Mouse (Mus musculus) midbrain, embryonic 15.5 days (tissue): Measurements from ENCODE around the gene Npffr2. TPM values are rescaled to one million over a fixed set of nuclear protein-coding genes. Genes with fewer than 3 reads are reported as not detected.
"Not testable (repeated sequence)": the region's sequence is repeated elsewhere in the genome, so short reads cannot be mapped to it uniquely, and the experiment has no call there.

ENCODE experiments used
- ATAC-seq: fragments of 200-750 bp; cut with Nextera tagmentation; replicated peaks from 2 replicates; pipeline ENCODE4 v1.8.0; 2017; ENCODE audit warnings: moderate TSS enrichment
- H3K27ac ChIP-seq: fragments of 300-500 bp; sonication (generic); 2 replicates; pipeline ENCODE4 v1.5.1; 2015; ENCODE audit warnings: mild to moderate bottlenecking, inconsistent platforms
- H3K27me3 ChIP-seq: fragments of 300-500 bp; sonication (generic); replicated peaks from 2 replicates; pipeline ENCODE4 v1.6.1; 2015; ENCODE audit warnings: inconsistent platforms
- H3K36me3 ChIP-seq: fragments of 300-500 bp; sonication (generic); replicated peaks from 2 replicates; pipeline ENCODE4 v1.6.1; 2015; ENCODE audit warnings: inconsistent platforms
- H3K4me1 ChIP-seq: fragments of 300-500 bp; sonication (generic); 2 replicates; pipeline ENCODE4 v1.6.1; 2015; ENCODE audit warnings: inconsistent platforms
- H3K4me2 ChIP-seq: fragments of 300-500 bp; sonication (generic); 2 replicates; pipeline ENCODE4 v1.6.1; 2015; ENCODE audit warnings: inconsistent platforms, mild to moderate bottlenecking, moderate library complexity
- H3K4me3 ChIP-seq: fragments of 300-500 bp; sonication (generic); 2 replicates; pipeline ENCODE4 v1.5.1; 2015; ENCODE audit warnings: mild to moderate bottlenecking, inconsistent platforms
- H3K9ac ChIP-seq: fragments of 300-500 bp; sonication (generic); 2 replicates; pipeline ENCODE4 v1.6.1; 2015; ENCODE audit warnings: mild to moderate bottlenecking, inconsistent platforms
- H3K9me3 ChIP-seq: fragments of 300-500 bp; sonication (generic); 2 replicates; pipeline ENCODE4 v1.6.1; 2016; ENCODE audit warnings: inconsistent platforms
- WGBS: fragments of 180-500 bp; shearing (Covaris S2); methylation state at CpG from one replicate; pipeline ENCODE4 v1.1.7; 2015; ENCODE audit warnings: mixed read lengths; 5-methylcytosine and 5-hydroxymethylcytosine counted together
- polyA plus RNA-seq: library from polyadenylated mRNA; unstranded; fragments of >200 nt; fragmentation: Nextera tagmentation; extraction: Ambion mirVana; gene quantifications from 2 replicates; pipeline ENCODE4 v1.2.1, GENCODE M21; 2015

Npffr2 gene
- polyA plus RNA-seq = 0.17 and 0.23 TPM in 2 replicates

DNA sequence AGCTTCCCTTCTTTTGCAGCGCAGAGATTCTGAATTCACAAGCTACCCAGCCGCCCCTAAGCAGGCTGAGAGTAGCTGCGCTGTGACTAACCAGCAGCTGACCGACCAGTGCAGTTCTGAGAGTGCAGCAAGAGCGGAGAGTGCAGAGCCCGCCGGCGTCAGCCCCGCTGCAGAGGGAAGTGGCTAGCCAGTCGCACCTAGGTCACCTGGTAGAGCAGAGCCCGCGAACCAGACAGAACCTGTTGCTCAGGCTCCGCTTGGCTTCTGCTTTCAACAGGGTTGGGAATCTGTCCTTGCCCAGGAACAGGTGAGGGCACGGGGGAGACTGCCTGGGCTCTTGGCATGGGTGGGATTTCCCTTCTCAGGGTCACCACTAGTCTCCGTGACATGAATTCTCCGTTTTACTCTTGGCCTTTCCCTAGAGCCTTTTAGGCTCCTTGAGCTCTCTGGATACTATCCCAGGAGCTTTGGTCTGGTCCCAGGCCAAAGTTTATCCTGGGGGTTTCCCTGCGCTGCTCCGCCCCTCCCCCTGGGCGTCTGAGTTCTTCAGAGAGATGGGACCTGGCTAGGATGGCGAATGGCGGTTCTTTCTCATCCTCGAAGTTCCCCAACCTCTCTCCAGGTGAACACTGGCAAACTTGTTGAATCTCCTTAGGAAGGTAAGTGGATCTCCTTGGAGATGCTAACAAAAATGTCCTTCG lies at the start of gene Npffr2:
Gene Npffr2, plus strand, starts transcription at position 552 of the 701 bp plus-strand sequence.
- 3% methylated on average over 23 of the region's 23 CpGs for WGBS
- Histone ChIP-seq H3K4me2 (peak within 1 kb of the TSS; percentile 94), H3K4me3 (peak within 1 kb of the TSS; percentile 44), H3K36me3 (no peaks in the 10 kb centered on the region), H3K9ac (peak within 1 kb of the TSS; percentile 25), H3K9me3 (no peaks in the 10 kb centered on the region), H3K27me3 (no peaks in the 10 kb centered on the region; the same call in 1 of the 2 replicates), H3K27ac (no peak within 1 kb of the TSS), H3K4me1 (peaks cover 14% of the 10 kb centered on the region)
- peak; percentile 97 for ATAC-seq

DNA sequence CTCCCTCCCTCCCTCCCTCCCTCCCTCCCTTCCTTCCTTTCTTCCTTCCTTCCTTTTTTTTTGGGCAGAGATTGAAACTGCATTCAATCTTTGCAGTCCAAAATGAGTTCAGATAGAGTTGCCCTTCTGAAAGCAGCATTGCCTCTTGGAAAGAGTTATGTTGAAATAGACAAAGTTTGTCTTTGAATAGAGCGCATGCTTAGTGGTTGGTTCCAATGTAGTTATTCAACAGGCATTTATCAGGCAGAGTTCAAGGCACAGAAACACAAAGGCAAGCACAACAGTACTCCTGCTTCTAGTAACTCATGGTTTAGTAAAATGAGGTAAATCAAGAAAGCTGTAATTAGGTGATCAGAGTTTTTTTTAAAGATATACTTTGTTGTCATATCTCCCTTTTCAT lies 34.7 kb upstream of the Npffr2 start:
- Histone ChIP-seq H3K27ac (no peak overlapping the region), H3K36me3 (no peaks in the 10 kb centered on the region), H3K9ac (no peak overlapping the region), H3K4me3 (no peak overlapping the region), H3K9me3 (no peaks in the 10 kb centered on the region), H3K4me2 (no peak overlapping the region), H3K27me3 (no peaks in the 10 kb centered on the region), H3K4me1 (no peaks in the 10 kb centered on the region)
- no peak for ATAC-seq
- WGBS = 92% methylated on average over 1 of the region's 1 CpGs

DNA sequence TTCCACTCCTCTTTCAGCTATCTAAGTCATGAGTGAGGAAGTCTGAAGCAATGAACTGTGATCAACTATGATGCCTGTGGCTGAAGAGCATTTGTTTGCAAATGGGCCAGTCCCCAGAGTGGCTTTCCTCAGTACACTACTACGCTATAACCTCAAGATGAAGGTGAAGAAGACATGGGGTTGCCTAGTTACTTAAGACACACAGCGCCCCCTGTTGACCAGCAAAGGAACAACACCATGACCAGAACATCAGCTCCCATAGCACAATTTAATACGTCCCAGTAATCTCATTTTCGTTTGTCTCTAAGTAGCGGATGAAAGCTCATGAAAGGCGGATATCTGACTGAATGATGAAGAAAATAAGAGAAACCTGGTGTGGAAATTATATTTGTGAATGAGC lies 27.0 kb upstream of the Npffr2 start:
- no peaks in the 10 kb centered on the region for H3K4me1 ChIP-seq
- no peak for ATAC-seq
- WGBS = 61% methylated on average over 6 of the region's 6 CpGs
- H3K27ac ChIP-seq = no peak overlapping the region
- H3K9me3 ChIP-seq = no peaks in the 10 kb centered on the region
- no peak overlapping the region for H3K9ac ChIP-seq
- H3K4me3 ChIP-seq = no peak overlapping the region
- H3K4me2 ChIP-seq = no peak overlapping the region
- H3K36me3 ChIP-seq = no peaks in the 10 kb centered on the region
- no peaks in the 10 kb centered on the region for H3K27me3 ChIP-seq

DNA sequence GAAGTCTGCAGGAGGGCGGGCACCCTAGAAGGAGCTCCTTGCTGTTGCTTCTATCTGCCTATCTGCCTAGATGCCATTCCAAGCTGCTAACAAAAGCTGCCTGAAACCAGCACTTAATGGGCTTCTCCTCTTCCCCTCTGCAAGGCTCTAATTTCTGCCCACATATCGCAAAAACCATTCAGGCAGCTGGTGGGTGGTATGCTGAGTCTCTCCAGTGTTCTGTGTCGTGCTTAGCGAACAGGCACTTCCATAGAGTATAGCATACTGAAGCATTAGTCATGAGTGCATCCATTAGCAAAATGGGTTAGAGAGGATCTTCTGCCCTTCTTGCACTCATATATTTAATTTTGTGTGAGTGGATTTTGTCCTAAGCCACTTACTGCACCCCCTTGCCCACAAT lies 8.6 kb upstream of the Npffr2 start:
- Histone ChIP-seq H3K27me3 (no peaks in the 10 kb centered on the region), H3K36me3 (no peaks in the 10 kb centered on the region), H3K4me2 (no peak overlapping the region), H3K4me1 (no peaks in the 10 kb centered on the region), H3K9ac (no peak overlapping the region), H3K27ac (no peak overlapping the region), H3K9me3 (no peaks in the 10 kb centered on the region), H3K4me3 (no peak overlapping the region)
- WGBS = 81% methylated on average over 4 of the region's 4 CpGs
- no peak for ATAC-seq

DNA sequence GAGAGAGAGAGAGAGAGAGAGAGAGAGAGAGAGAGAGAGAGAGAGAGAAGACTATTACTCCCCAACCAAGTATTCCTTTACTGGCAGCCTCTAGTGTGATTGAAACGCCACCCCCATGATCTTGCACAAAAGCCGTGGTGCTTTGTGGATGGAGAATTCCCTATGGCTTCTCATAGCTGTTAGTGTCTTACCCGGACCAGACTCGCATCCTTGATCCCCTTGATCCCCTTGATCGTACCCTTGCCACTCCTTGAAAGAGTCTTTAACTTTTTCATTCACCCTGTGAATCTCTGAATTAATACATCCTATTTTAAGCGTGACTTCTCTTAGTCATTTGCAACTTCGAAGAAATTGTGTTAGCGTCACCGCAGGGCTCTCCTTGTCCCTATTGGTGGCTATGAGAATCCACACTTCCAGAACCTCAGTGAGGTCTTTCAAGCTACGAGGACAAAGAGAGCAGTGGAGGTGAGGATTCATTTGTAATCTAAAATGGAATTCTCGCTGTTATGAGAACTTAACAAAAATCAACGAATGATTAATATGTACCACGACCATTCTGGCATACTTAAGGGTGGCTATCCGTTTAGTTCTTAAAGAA lies 949 bp upstream of the Npffr2 start:
- Histone ChIP-seq H3K27me3 (no peaks in the 10 kb centered on the region; the same call in 1 of the 2 replicates), H3K4me2 (peak overlapping the region; percentile 94), H3K4me3 (peak overlapping the region; percentile 44), H3K9me3 (no peaks in the 10 kb centered on the region), H3K27ac (no peak overlapping the region), H3K9ac (peak overlapping the region; percentile 25), H3K4me1 (peaks cover 14% of the 10 kb centered on the region), H3K36me3 (no peaks in the 10 kb centered on the region)
- ATAC-seq = peak; percentile 82
- under 1% methylated on average over 14 of the region's 14 CpGs for WGBS

DNA sequence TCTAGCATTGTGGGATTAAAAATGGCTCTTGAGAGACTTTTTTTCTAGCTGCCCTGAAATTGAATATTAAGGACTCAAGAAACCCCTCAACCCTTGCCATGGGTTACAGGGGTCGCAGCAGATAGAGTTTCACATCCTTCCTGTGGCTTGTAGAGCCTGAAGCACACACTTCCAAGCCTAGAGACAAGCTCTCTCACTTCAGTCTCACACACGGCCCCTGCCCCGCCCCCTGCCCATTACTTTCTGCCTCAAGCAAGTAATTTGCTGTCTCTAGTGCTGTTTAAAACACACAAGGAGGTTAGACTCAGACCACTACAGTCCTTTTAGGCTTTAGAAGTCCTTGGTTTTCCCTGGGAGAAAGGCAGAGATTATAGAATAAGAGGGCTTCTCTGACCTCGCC lies 1.7 kb downstream of the Npffr2 start:
- Histone ChIP-seq H3K9ac (no peak overlapping the region), H3K36me3 (no peaks in the 10 kb centered on the region), H3K27me3 (no peaks in the 10 kb centered on the region; the same call in 1 of the 2 replicates), H3K4me3 (no peak overlapping the region), H3K27ac (no peak overlapping the region), H3K4me2 (no peak overlapping the region), H3K9me3 (no peaks in the 10 kb centered on the region), H3K4me1 (peaks cover 14% of the 10 kb centered on the region)
- ATAC-seq = no peak
- WGBS = 44% methylated on average over 4 of the region's 4 CpGs

DNA sequence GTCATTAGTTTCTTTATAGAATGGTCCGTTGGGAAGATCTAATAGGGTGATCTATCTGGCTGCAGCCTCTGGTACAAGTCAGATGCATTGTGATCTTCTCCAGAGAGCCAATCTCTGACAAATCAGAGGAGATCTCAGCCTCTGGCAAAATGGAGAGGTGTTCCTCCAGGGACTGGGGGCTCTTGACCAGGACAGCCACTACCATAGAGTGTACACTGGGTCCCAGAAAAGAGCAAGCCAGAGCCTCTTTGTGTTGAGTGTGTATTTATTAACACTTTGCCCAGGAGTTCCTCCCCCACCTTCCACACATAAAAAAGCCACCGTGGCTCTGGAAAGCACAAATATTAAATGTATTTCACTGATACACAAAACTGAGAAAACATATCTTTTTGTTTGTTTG lies 2.2 kb downstream of the Npffr2 start:
- no peaks in the 10 kb centered on the region; the same call in 1 of the 2 replicates for H3K27me3 ChIP-seq
- no peak for ATAC-seq
- 54% methylated on average over 2 of the region's 2 CpGs for WGBS
- no peak overlapping the region for H3K4me3 ChIP-seq
- peaks cover 14% of the 10 kb centered on the region for H3K4me1 ChIP-seq
- H3K36me3 ChIP-seq = no peaks in the 10 kb centered on the region
- H3K27ac ChIP-seq = no peak overlapping the region
- H3K4me2 ChIP-seq = no peak overlapping the region
- H3K9me3 ChIP-seq = no peaks in the 10 kb centered on the region
- no peak overlapping the region for H3K9ac ChIP-seq

DNA sequence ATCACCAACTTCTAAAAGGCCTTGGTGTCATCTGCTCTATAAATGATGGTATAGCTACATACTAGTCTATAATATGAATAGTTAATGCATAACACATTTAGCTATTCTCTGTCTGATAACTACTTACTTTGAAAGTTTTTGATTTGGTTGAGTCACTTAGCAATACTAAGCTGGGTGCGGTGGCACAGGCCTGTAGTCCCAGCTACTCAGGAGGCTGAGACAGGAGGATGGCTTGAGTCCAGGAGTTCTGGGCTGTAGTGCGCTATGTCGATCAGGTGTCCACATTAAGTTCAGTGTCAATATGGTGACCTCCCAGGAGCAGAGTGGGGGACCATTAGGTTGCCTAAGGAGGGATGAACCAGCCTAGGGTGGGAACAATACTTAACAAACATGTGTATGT lies 8.8 kb downstream of the Npffr2 start:
- Histone ChIP-seq H3K4me3 (no peak overlapping the region), H3K27ac (no peak overlapping the region), H3K36me3 (no peaks in the 10 kb centered on the region), H3K9me3 (no peaks in the 10 kb centered on the region), H3K27me3 (no peaks in the 10 kb centered on the region), H3K4me2 (no peak overlapping the region), H3K9ac (no peak overlapping the region), H3K4me1 (no peaks in the 10 kb centered on the region)
- 97% methylated on average over 3 of the region's 3 CpGs for WGBS
- ATAC-seq = no peak

DNA sequence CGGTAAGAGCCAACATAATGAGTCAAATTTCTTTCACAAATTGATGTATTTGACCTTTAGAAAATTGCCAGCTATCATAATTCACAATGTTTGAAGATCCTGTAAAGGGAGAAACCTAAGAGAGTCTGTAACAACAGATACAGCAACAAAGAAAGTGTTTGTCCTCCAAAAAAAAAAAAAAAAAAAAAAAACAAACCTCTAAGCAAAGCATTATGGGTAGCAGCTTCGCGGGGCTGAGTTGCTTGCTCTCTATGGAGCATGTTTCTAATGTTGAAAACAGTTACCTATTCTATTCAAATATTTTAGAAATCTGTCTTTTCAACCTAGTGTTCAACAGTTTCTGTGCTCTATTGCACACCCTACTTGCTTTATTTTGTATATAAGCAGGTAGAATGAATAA lies 15.2 kb downstream of the Npffr2 start:
- no peaks in the 10 kb centered on the region for H3K9me3 ChIP-seq
- no peak overlapping the region for H3K9ac ChIP-seq
- ATAC-seq = no peak
- no peaks in the 10 kb centered on the region for H3K4me1 ChIP-seq
- no peak overlapping the region for H3K4me2 ChIP-seq
- H3K27ac ChIP-seq = no peak overlapping the region
- WGBS = 88% methylated on average over 3 of the region's 3 CpGs
- H3K36me3 ChIP-seq = no peaks in the 10 kb centered on the region
- H3K27me3 ChIP-seq = no peaks in the 10 kb centered on the region
- H3K4me3 ChIP-seq = no peak overlapping the region

DNA sequence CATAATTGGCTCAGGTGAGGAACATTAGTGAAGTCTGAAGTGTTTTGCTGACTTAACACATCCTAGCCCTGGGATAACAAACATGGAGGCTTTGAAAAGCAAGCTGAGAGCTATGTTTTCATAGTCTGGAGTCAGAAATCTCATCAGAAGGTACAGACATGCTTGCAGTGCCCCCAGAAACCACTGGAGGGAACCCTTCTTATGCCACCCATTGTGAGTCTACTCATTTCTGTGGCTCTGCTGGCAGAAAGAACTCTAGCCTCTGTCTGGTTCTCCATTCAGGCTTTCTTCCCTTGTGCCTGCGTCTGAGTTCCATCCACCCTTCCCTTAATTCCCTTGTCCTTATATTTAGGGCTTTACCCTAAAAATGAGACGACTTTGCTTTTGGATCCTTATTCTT lies 16.2 kb downstream of the Npffr2 start:
- H3K4me2 ChIP-seq = no peak overlapping the region
- H3K9ac ChIP-seq = no peak overlapping the region
- H3K27ac ChIP-seq = no peak overlapping the region
- 23% methylated on average over 2 of the region's 2 CpGs for WGBS
- H3K4me3 ChIP-seq = no peak overlapping the region
- no peaks in the 10 kb centered on the region for H3K27me3 ChIP-seq
- no peaks in the 10 kb centered on the region for H3K9me3 ChIP-seq
- peak; percentile 80 for ATAC-seq
- H3K4me1 ChIP-seq = no peaks in the 10 kb centered on the region
- H3K36me3 ChIP-seq = no peaks in the 10 kb centered on the region

DNA sequence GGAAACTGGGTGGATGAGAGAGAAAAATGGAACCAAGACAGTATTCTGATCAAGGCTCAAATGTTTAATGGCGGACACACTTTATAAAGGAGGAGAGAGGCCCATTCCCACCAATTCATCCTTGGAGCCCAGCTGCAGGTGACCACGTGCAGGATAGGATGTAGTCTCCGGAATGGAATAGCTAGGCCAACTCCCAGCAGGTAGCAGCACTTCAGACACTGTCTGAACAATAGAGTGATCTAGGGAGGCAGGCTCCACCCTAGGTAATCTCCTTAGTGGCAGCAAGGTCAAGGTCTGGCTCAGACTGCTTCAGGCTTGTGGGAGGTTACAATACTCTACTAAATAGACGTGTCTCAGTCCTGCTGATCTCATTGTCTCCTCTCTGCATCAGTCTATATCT lies 31.9 kb downstream of the Npffr2 start:
- not testable (repeated sequence) for H3K4me3 ChIP-seq, H3K9ac ChIP-seq, H3K9me3 ChIP-seq, H3K27ac ChIP-seq, H3K27me3 ChIP-seq, ATAC-seq, H3K4me2 ChIP-seq, H3K4me1 ChIP-seq, H3K36me3 ChIP-seq
- 30% methylated on average over 4 of the region's 4 CpGs for WGBS

DNA sequence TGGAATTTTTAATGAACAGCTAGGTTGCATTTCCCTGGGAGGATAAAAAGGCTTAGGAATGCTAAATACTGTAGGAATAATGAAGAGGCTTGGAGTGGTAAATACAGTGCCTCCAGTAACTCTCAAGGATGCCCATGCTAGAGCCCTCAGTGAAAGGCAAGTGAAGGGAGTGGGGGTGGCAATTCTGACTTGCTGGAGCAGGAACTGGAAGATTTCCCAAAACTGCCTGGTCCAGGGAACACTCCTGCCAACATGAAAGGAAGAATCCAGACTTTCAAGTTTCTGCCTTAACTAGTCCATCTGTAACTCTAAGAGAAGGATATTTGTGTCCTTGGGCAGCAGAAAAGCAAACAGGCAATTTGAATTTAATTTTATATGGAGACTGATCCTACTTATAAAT lies 34.2 kb downstream of the Npffr2 start:
- Histone ChIP-seq H3K4me1 (no peaks in the 10 kb centered on the region), H3K9ac (no peak overlapping the region), H3K27ac (no peak overlapping the region), H3K36me3 (no peaks in the 10 kb centered on the region), H3K9me3 (no peaks in the 10 kb centered on the region), H3K4me3 (no peak overlapping the region), H3K4me2 (no peak overlapping the region), H3K27me3 (no peaks in the 10 kb centered on the region)
- no peak for ATAC-seq

DNA sequence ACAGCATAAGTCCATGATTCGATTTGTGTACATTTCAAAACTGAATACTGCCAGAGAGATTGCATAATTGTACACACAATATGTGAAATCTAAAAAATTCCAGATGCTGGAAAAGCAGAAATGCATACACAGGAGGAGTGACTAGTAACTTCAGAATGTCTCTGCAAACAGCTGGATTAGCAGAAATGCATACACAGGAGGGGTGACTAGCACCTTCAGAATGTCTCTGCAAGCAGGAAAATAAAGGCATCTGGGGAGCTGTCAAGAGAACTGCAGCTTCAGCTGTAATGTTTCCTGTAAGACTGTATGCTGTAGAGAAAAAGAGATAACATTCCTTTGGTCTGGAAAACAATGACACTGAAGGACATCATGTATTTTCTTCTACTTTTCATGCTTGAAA lies 51.4 kb downstream of the Npffr2 start:
- H3K27ac ChIP-seq = no peak overlapping the region
- no peaks in the 10 kb centered on the region for H3K4me1 ChIP-seq
- 76% methylated on average over 1 of the region's 1 CpGs for WGBS
- H3K27me3 ChIP-seq = no peaks in the 10 kb centered on the region
- no peak overlapping the region for H3K4me3 ChIP-seq
- no peaks in the 10 kb centered on the region for H3K36me3 ChIP-seq
- H3K9me3 ChIP-seq = no peaks in the 10 kb centered on the region
- ATAC-seq = no peak; the same call in 1 of the 2 replicates
- no peak overlapping the region for H3K9ac ChIP-seq
- H3K4me2 ChIP-seq = no peak overlapping the region
